Mouse (Mus musculus): ENCODE results near the gene Map3k7. TPM values are rescaled to one million over a fixed set of nuclear protein-coding genes. Genes with fewer than 3 reads are reported as not detected.
A peak's percentile ranks its signal among the peaks of the same experiment; 100 is the strongest.

The Map3k7 gene
- polyA plus RNA-seq, 1 experiment from 2014 or later = 28.8 TPM

DNA sequence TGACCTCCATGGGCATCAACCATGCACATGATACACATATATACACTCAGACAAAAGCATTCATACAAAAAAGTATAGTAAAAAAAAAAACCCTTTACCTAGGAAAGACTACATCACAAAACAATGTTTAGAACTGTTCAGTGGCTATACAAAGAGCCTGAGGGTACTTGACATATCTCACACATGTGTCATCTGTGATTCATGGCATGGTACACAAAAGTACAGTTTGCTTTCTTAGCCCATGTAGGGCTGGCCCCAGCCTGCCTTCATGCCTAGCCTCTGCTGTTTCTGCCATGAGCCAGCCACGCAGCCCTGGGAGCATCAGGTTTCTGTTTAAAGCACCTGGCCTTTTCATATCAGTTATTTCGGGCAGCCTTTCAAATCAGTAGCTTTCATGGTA, 61.2 kb downstream of the Map3k7 start:
- Histone ChIP-seq H3K27me3 (no peaks in the 10 kb centered on the region), H3K36me3 (peaks cover 17% of the 10 kb centered on the region), H3K9ac (no peak overlapping the region), H3K27ac (replicated peaks) (no peak overlapping the region), H3K4me1 (no peaks in the 10 kb centered on the region), H3K9me3 (replicated peaks) (no peaks in the 10 kb centered on the region), H3K4me3 (replicated peaks) (no peak overlapping the region), H3K4me2 (replicated peaks) (no peak overlapping the region)
- 73% methylated on average over 2 of the region's 2 CpGs for WGBS
- ATAC-seq (ENCODE audit: insufficient number of reproducible peaks, low FRiP score, low TSS enrichment, low read depth) = no peak

DNA sequence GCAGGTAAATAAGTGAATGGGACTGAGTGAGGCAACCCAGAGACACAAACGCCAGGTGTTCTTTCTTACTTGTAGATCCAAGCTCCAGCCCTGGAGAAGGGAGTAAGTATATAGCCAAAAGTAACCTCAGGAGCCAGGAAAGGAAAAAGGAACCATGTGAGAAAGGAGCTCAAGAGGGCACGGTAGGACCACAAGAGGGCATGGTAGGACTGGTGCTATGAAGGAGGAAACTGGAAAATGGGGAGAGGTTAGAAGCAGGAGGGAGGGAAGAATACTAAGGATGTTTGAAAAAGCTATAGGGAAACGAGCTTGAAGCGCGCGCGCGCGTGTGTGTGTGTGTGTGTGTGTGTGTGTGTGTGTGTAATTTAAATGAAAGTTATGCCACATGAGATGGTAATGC, 63.2 kb downstream of the Map3k7 start:
- 85% methylated on average over 9 of the region's 9 CpGs for WGBS
- no peaks in the 10 kb centered on the region for H3K27me3 ChIP-seq
- H3K4me3 ChIP-seq (replicated peaks) = no peak overlapping the region
- H3K36me3 ChIP-seq = peaks cover 9% of the 10 kb centered on the region; the same call in 1 of the 2 replicates
- no peak overlapping the region for H3K27ac ChIP-seq (replicated peaks)
- no peak for ATAC-seq (ENCODE audit: insufficient number of reproducible peaks, low FRiP score, low TSS enrichment, low read depth)
- H3K9me3 ChIP-seq (replicated peaks) = no peaks in the 10 kb centered on the region
- H3K4me1 ChIP-seq = no peaks in the 10 kb centered on the region
- no peak overlapping the region for H3K4me2 ChIP-seq (replicated peaks)
- H3K9ac ChIP-seq = no peak overlapping the region

DNA sequence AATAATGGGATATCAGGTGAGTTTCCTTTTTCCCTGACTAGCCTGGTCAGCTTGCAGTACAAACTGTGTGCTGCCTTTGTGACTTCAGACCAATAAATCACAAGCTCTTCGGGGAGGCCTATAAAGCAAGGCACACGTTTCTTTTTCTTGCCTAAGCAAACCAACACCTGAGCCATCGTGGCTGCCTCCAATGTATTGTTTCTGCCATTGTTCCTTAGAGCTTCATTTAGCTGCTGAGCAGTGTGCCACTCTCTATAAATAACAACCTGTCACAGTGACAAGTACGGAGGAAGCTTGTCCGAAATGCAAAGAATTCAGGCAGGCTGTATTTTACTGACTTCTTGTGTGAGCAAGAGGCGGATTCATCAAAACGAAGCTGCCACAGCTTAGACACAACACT, 73.4 kb downstream of the Map3k7 start:
- WGBS = 69% methylated on average over 7 of the region's 7 CpGs
- no peaks in the 10 kb centered on the region for H3K9me3 ChIP-seq (replicated peaks)
- H3K4me3 ChIP-seq (replicated peaks) = no peak overlapping the region
- H3K27me3 ChIP-seq = no peaks in the 10 kb centered on the region
- no peak overlapping the region for H3K9ac ChIP-seq
- H3K27ac ChIP-seq (replicated peaks) = no peak overlapping the region
- no peak for ATAC-seq (ENCODE audit: insufficient number of reproducible peaks, low FRiP score, low TSS enrichment, low read depth)
- no peak overlapping the region for H3K4me2 ChIP-seq (replicated peaks)
- H3K4me1 ChIP-seq = no peaks in the 10 kb centered on the region
- H3K36me3 ChIP-seq = no peaks in the 10 kb centered on the region

DNA sequence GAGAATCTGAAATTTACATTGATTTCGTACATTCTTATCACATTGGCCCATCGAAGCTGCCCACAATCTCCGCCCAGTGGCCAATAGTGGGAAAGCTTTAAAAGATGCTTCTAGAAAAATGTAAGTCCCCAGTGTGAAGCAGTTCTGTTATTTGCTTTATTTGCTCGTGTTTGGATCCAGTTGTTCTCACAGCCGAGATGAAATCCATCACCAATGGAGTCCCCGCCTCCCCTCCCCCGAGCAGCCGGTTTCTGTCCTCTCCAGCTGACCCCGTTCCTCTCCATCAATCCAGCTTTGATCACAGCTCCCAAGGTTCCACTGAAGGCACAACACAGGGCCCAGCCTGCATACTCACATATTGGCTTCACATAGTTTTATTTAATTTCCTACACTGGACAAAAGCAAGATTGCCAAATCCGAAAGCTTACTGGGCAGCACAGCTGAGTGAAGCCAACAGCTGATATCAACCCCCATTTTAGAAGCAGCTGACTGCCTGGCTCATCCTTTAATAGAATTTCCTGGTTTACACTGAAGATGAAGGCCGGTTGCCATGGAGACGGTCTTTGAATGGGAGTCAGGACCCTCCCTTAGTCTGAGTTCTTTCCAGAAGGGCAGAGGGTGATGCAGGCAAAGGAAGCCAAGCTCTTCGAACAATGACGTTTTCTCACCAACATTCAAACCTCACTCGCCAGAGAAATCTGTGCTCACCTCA, 78.0 kb downstream of the Map3k7 start:
- no peak overlapping the region for H3K9ac ChIP-seq
- 68% methylated on average over 15 of the region's 15 CpGs for WGBS
- no peak for ATAC-seq (ENCODE audit: insufficient number of reproducible peaks, low FRiP score, low TSS enrichment, low read depth)

DNA sequence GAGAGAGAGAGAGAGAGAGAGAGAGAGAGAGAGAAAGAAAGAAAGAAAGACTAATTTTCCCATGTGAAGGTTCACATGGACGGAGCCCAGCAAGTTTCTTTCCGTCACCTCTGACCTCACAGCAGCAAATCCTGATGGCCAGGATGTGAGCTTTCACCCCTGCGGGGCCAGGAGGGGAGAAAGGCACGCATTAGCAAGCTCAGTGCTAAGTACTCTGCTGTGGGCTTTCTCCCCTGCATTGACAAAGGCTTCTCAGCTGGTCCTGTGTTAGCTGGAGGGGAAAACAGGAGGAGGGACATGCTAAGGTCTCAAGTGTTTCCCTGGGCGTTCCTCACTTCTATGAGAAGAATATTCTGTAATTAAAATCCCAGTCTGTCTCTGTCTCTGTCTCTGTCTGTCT, 81.3 kb downstream of the Map3k7 start:
- 20% methylated on average over 5 of the region's 5 CpGs for WGBS
- Histone ChIP-seq H3K9ac (no peak overlapping the region), H3K4me2 (replicated peaks) (no peak overlapping the region), H3K27ac (replicated peaks) (no peak overlapping the region), H3K36me3 (no peaks in the 10 kb centered on the region), H3K9me3 (replicated peaks) (no peaks in the 10 kb centered on the region), H3K4me1 (0 out of 2 replicates have a peak, but pooled peaks cover 4% of the 10 kb centered on the region), H3K27me3 (no peaks in the 10 kb centered on the region), H3K4me3 (replicated peaks) (no peak overlapping the region)
- ATAC-seq (ENCODE audit: insufficient number of reproducible peaks, low FRiP score, low TSS enrichment, low read depth) = no peak

More for the DNA sequence above, 78.0 kb downstream of the Map3k7 start:
- no peaks in the 10 kb centered on the region for H3K4me1 ChIP-seq
- no peaks in the 10 kb centered on the region for H3K9me3 ChIP-seq (replicated peaks)
- no peaks in the 10 kb centered on the region for H3K36me3 ChIP-seq
- no peak overlapping the region for H3K27ac ChIP-seq (replicated peaks)
- no peak overlapping the region for H3K4me3 ChIP-seq (replicated peaks)
- H3K4me2 ChIP-seq (replicated peaks) = no peak overlapping the region
- H3K27me3 ChIP-seq = no peaks in the 10 kb centered on the region

DNA sequence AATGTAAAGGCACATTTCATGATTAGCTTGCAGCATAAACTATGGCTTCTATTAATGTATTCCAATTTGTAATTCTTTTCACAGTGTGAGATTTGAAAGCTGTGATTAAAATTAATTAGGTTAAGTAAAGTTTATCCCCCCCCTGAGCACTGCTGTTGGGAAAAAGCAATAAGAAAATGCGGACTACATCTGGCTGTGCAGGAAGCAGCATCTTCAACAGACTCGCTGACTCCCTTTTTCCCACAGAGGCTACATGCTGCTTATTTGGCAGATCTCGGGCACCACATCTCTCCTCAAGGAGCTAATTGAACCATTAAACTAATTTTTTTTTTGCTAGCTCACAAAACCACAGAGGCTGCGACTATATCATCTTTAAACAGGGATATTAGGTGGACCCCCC, 85.9 kb downstream of the Map3k7 start:
- no peak for ATAC-seq (ENCODE audit: insufficient number of reproducible peaks, low FRiP score, low TSS enrichment, low read depth)
- no peaks in the 10 kb centered on the region for H3K27me3 ChIP-seq
- H3K4me1 ChIP-seq = 0 out of 2 replicates have a peak, but pooled peaks cover 7% of the 10 kb centered on the region
- H3K4me2 ChIP-seq (replicated peaks) = no peak overlapping the region
- no peak overlapping the region for H3K4me3 ChIP-seq (replicated peaks)
- no peaks in the 10 kb centered on the region for H3K9me3 ChIP-seq (replicated peaks)
- H3K9ac ChIP-seq = no peak overlapping the region
- no peaks in the 10 kb centered on the region for H3K36me3 ChIP-seq
- 23% methylated on average over 4 of the region's 4 CpGs for WGBS
- no peak overlapping the region for H3K27ac ChIP-seq (replicated peaks)

DNA sequence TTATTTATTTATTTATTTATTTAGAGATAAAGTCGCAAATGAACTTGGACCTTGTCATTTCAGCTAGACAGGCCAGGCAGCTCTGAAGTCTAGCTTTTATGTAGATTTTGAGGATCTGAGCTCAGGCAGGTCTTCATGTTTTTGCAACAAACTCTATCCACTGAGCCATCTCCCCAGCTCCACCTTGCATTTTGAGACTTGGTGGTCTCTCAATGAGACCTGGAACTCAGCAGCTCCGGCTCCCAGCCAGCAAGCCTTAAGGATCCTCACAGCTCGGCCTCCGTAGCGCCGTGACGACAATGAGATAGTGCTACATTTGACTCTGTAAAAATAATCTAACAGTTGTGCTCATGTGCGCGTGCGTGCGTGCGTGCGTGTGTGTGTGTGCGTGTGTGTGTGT, 89.3 kb downstream of the Map3k7 start:
- no peak overlapping the region for H3K4me2 ChIP-seq (replicated peaks)
- no peak overlapping the region for H3K27ac ChIP-seq (replicated peaks)
- H3K27me3 ChIP-seq = no peaks in the 10 kb centered on the region
- H3K9ac ChIP-seq = no peak overlapping the region
- H3K4me3 ChIP-seq (replicated peaks) = no peak overlapping the region
- ATAC-seq (ENCODE audit: insufficient number of reproducible peaks, low FRiP score, low TSS enrichment, low read depth) = no peak
- H3K9me3 ChIP-seq (replicated peaks) = no peaks in the 10 kb centered on the region
- 96% methylated on average over 14 of the region's 14 CpGs for WGBS
- H3K4me1 ChIP-seq = 0 out of 2 replicates have a peak, but pooled peaks cover 7% of the 10 kb centered on the region
- no peaks in the 10 kb centered on the region for H3K36me3 ChIP-seq

DNA sequence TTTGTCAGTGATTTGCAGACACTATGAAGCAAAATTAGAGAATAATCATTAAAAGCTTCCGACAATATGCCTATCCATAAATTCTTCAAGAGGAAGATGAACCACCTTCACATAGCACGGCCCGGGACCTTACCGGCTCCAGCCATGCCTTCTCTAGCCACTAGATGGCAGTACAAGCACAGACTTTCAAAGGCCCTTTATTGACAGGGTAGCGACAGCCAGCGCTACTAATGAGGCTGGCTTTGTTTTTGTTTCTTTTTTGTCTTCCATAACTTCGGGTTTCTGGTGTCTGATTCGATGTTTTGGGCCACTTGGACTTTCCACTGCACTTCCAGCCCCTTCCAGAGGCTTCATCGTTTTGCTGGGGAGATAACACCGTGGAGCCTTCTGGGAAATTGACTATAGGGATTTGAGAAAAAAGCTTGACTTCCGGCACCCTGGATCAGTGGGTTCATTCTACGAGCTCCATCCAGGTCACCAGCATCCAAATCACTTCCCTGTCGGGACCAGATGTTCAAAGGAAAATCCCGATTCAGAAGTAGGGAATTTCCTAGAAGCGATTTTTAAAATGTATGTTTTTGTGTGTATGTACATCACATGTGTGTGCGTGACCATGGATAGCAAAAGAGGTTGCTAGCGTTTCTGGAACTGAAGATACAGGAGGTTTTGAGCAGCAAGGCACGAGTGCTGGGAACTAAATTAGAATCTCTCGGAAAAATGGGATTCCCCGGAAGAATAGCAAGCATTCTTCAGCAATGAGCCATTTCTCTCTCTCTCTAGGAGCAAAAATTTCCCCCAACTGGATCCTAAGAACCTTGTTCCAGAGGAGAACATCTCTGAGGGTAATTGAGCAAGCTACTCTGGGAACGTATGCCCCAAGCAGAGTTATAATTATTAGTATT, 91.5 kb downstream of the Map3k7 start:
- H3K9me3 ChIP-seq (replicated peaks) = no peaks in the 10 kb centered on the region
- 0 out of 2 replicates have a peak, but pooled peaks cover 1% of the 10 kb centered on the region for H3K4me1 ChIP-seq
- H3K27me3 ChIP-seq = no peaks in the 10 kb centered on the region
- 0 out of 2 replicates have a peak overlapping the region, but pooled peaks have one; percentile 48 for H3K27ac ChIP-seq (replicated peaks)
- H3K4me3 ChIP-seq (replicated peaks) = peak overlapping the region; percentile 49
- WGBS = 15% methylated on average over 21 of the region's 21 CpGs
- H3K4me2 ChIP-seq (replicated peaks) = peak overlapping the region; percentile 63
- peak overlapping the region; percentile 22; the same call in 1 of the 2 replicates for H3K9ac ChIP-seq
- no peaks in the 10 kb centered on the region for H3K36me3 ChIP-seq
- ATAC-seq (ENCODE audit: insufficient number of reproducible peaks, low FRiP score, low TSS enrichment, low read depth) = peak; percentile 84

DNA sequence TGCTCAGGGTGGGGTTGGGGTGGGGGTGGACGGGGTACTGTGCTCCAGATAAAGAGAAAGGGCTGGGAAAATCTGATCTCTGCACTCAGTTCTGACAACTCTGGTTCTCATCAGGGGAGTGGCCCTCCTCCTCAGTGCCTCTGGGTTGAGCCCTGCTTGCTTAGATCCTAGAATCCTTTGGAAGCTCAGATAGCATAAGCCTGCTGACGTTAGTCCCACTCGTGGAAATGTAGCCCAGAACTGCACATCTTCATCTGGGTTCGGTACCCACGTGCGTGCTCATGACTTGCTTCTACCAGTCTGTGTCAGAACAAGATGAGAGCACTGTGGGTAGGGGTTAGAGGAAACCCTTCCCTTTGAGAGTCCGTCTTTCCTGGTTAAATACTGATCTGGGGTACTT, 92.5 kb downstream of the Map3k7 start:
- Histone ChIP-seq H3K36me3 (no peaks in the 10 kb centered on the region), H3K4me1 (no peaks in the 10 kb centered on the region), H3K27ac (replicated peaks) (no peak overlapping the region), H3K4me2 (replicated peaks) (no peak overlapping the region), H3K9me3 (replicated peaks) (no peaks in the 10 kb centered on the region), H3K9ac (no peak overlapping the region), H3K27me3 (no peaks in the 10 kb centered on the region), H3K4me3 (replicated peaks) (no peak overlapping the region)
- no peak for ATAC-seq (ENCODE audit: insufficient number of reproducible peaks, low FRiP score, low TSS enrichment, low read depth)
- WGBS = 68% methylated on average over 7 of the region's 7 CpGs

DNA sequence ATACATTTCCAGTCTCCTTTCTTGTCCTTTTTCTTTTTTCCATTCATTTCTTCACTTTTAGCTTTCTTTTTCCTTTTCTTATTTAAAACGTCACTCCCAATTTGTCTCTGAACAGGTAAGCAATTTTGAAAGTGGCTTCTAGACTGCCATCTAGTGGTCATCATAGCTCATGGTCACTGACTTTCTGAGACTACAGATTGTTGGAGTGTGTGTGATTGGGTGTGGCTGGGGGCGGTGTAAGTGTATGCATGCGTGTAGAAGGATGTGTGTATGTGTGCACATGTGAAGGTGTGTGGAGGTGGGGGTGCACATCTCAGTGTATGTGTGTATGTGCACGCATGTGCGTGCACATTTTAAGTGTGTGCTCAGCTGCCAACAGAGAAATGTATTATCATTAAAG, 93.2 kb downstream of the Map3k7 start:
- 48% methylated on average over 5 of the region's 5 CpGs for WGBS
- no peaks in the 10 kb centered on the region for H3K4me1 ChIP-seq
- no peaks in the 10 kb centered on the region for H3K36me3 ChIP-seq
- H3K27ac ChIP-seq (replicated peaks) = no peak overlapping the region
- no peak overlapping the region for H3K4me2 ChIP-seq (replicated peaks)
- H3K27me3 ChIP-seq = no peaks in the 10 kb centered on the region
- H3K4me3 ChIP-seq (replicated peaks) = no peak overlapping the region
- ATAC-seq (ENCODE audit: insufficient number of reproducible peaks, low FRiP score, low TSS enrichment, low read depth) = peak; percentile 61; the same call in 1 of the 2 replicates
- no peaks in the 10 kb centered on the region for H3K9me3 ChIP-seq (replicated peaks)
- no peak overlapping the region for H3K9ac ChIP-seq

DNA sequence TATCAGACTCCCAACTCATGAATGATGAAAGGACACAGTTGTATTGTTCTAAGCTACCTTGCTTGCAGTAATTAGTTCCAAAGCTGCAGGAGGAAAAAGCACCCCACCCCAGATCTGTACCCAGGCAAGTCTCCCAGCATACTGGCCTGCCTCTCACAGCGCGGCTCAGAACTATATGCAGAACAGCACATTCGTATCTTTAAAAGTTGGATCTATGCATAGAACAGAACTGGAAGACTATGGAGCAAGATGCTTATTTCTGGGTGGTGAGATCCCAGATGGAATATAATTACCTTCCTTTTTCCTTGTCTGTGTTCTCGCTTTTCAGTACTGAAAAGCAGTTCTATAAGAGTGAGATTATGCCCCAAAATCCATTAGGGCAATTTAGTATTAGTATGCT, 96.8 kb downstream of the Map3k7 start:
- 88% methylated on average over 4 of the region's 4 CpGs for WGBS
- no peak overlapping the region for H3K4me3 ChIP-seq (replicated peaks)
- no peak overlapping the region for H3K4me2 ChIP-seq (replicated peaks)
- H3K27ac ChIP-seq (replicated peaks) = no peak overlapping the region
- no peaks in the 10 kb centered on the region for H3K4me1 ChIP-seq
- H3K9me3 ChIP-seq (replicated peaks) = no peaks in the 10 kb centered on the region
- H3K9ac ChIP-seq = no peak overlapping the region
- H3K36me3 ChIP-seq = no peaks in the 10 kb centered on the region
- H3K27me3 ChIP-seq = no peaks in the 10 kb centered on the region
- ATAC-seq (ENCODE audit: insufficient number of reproducible peaks, low FRiP score, low TSS enrichment, low read depth) = no peak
